Mouse (Mus musculus) thymus, postnatal 14 days (tissue): Measurements from ENCODE around the gene Twf2.
"Not testable (repeated sequence)": the region's sequence is repeated elsewhere in the genome, so short reads cannot be mapped to it uniquely, and the experiment has no call there.

Source experiments
- DNase-seq: peaks from one replicate; pipeline ENCODE4 v3.0.0; 2021

The Twf2 gene

DNA sequence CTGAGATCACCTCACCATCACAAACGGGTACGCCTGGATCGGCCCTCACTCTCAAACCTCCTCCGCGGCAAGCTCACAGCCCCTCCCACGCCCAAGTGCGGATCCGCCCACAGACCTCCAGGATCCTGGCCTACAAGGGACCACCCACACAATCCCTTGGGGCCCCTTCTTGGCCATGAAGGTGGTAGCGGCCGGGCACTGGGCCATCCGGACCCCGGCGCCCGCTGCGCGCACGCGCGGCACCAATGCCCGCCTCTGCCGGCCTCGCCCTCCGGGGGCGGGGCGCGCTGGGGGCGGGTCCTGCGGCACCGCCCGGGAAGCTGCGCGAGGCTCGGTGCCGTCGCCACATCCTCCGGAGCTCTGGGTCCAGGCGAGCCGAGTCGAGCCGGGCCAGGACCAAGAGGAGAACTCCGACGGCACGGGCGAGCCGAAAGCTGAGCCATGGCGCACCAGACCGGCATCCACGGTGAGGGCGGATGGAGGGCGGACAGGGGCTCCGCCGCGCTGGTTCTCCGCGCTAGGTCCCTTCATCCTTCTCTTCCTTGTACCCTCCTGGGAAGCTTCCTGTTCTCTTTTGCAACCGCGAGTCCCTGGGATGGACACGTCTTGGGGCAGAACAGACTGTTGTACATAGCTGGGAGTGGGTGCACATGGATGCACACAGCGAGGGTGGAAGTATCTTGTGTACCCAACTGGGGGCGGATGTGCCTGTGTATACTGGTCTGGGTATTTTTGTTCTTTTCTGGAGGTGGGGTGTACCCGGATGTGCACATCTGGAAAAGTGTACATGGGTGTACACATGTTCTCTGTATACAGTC is at the start of gene Twf2:
Gene Twf2 (plus strand): TSS at position 290 of the 818 bp plus-strand sequence.
- DNase-seq = peak; percentile 89

DNA sequence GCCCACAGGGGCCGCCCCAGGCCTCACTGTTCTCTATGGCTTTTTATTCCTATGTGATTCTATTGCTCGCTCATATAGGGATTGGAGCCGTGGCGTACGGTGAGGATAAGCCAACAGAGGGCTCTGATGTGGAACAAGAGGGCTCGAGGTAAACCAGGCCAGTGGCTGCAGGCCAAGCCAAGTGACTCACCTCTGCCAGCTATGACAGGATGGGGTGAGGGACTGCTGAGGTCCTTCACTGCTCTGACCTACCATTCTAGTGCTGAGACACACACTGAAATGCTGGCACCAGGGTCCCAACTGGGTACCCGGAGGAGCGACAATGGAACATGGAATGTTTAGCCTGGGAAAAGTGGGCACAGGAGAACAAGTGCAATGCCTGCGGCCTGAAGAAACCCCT is 48.8 kb upstream of the Twf2 start:
- no peak for DNase-seq

DNA sequence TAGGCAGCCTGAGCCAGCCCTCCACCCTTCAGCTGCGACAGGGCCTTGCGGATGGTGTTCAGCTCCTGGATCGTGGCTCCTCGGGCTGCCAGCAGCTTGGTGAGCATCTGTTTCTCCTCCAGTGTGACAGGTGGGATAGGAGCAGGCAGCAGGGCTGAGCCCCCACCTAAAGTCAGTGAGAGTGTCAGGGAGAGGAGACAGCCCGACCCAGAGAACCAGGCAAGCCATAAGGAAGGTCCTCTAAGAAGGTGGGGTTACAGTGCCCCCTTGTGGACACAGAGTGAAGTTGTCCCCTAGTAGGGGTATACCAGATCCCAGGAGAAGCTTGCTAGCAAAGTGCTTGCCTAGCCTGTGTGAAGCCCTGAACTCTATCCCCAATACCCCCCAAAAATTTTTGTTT is 46.5 kb upstream of the Twf2 start:
- DNase-seq = peak; percentile 67

DNA sequence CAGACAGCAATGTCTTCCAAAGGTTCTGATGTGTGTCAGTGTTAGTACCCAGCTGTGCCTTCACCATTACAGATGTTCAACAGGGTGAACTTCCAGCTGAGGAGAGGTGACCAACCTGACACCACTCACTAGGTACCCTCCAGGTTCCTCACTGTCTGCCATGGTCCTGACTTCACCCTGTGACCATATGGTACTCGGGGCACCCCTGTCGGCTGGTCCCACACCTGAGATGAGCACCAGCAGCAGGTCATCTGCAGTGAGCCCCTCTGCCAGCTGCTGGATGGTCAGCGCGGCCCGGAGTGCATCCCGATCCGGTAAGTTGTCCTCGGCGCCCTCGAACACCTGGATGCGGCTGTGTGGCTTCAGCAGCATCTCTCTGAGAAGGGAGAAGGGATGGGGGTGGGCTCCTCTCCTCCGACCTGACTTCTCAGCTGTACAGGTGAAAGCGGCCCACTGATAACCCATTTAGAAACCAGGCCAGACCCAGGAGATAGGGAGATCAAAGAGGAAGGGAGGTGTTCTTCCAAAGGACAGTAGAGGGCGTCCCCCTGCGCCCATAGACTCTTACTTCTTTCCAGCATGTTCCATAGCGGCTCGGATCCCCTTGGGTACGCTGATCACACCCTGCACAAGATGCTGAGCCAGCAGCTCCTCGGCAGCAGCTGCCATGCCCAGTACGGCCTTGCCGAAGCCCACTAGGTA is 45.8 kb upstream of the Twf2 start:
- no peak for DNase-seq

DNA sequence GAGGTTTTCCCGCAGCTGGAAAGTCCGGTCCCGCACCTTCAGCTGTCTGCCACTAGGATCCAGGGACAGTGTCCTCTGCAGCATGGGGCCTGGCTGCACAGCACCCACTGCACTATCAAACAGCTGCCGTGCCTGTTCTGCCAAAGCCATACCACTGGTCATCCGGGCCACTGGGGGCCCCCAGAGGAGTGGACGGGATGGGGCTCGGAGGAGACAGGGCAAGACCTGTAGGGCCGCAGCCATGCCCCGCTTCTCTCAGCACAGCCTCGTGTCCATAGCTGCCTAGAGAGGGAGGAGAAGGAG is 45.3 kb upstream of the Twf2 start:
- no peak for DNase-seq

DNA sequence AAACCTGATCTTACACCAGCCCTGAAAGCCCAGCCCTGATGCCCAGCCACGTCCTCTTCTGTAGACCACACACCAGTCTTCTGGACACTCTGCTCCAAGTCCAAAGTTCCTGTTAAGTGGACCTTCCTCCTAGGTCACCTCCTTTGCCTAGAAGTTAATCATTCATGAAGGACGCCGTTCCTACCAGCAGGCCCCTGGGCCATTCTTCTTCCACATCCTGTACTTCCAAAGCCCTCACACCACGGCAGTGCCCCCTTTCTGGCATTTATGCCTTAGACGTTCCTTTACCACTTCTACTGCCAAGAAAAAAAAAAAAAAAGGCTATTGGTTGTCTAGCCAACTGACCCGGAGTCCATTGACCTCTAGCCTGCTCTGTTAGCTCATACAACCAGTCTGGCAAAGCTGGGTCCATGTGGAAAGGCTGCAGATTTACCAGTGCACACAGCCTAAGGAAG is 44.8 kb upstream of the Twf2 start, which contains the start of gene Glyctk:
Gene Glyctk (minus strand): TSS at position 102 of the 455 bp plus-strand sequence.
- DNase-seq = no peak

DNA sequence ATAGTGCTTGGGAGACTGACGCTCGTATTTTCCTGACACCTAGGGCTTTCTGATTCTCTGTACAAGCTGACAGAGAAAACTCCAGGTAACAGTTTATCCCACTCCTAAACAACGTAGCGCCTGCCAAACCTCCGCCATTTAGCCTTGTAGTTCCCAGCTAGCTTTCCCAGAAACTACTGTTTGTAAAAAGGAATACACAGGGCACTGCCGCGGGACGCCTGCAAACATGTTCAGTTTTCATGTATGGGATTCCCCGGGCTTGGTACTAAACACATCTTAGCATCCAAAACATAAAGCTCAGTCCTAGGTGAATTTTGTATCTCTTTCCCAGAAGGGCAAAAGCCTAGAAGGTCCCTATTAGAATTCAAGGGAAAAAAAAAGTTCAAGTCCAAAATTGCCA is 43.7 kb upstream of the Twf2 start:
- no peak for DNase-seq

DNA sequence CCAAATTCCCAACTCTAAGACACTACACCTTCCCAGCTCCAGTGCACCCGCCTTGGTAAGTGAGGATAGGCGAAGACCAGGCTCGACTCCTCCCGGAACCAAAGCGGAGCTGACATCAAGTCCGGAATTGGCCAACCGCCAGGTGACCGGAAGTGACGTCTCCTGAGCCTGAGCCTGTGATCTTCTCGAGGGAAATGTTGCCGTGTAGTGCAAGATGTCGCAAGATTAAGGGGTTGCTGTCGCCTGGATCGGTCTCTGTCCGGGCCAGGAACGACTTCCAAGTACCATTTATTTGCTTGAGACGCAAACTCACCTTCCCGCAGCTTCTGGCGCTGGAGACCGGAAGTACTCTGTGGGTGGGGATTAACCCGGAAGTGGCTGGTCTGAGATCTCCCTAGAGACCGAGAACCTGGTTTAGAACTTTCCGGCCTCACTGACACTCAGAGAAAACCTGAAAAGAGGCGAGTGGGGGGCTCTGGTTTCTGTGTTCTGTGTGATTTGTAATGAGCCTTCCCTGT is 43.1 kb upstream of the Twf2 start:
- peak; percentile 80 for DNase-seq

DNA sequence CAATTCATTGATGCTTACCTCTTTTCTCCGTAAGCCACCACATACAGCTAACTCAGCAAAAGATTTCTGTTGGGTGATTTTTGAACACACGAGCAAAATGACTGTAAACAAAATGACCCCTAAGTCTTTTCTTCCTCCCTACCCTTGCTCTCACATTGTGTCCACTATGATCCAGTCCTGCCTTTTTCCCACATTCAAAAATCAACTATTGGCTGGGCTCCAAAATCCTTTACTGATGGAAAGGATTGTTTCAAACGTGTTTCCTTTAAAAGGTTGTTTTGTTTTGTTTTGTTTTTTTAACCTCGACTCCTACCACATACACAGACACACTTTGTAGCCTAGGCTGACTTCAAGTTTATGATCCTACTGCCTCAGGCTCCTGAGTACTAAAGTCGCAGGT is 42.5 kb upstream of the Twf2 start:
- no peak for DNase-seq

DNA sequence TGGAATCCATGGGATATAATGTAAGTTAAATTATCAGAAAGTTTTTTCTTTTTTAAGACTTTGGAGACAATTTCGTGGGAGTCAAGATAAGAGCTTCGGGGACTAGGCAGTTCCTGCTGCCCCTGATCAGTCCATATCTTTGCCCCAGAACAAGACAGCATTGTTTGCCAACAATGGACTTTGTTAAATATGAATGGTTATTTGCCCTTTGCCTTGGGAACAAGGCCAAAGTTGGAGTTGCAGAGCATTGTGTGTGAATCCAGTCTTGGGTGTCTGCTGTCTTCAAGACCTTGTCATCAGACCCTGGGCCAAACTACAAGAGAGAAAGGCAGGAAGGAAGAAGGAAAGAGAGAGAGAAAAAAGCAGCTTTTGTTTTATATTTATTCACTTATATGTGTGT is 36.2 kb upstream of the Twf2 start:
- DNase-seq = no peak

DNA sequence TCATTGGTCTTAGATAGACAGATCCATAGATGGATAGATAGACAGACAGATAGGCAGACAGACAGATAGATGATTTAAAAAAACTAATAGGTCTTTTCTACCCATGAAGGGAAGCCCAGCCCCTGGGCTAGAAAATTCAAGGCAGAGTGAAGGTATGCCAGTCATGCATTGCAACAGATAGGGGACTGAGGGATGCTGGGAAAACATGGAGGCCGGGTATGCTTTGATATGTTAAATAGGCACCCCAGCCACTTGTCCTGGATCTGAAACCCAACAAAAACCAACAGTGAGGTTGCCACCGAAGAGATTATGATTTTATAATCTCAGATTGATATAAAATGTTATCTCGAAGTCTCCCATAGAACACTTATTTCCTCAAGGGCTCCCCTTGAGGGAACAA is 35.7 kb upstream of the Twf2 start:
- DNase-seq = no peak

DNA sequence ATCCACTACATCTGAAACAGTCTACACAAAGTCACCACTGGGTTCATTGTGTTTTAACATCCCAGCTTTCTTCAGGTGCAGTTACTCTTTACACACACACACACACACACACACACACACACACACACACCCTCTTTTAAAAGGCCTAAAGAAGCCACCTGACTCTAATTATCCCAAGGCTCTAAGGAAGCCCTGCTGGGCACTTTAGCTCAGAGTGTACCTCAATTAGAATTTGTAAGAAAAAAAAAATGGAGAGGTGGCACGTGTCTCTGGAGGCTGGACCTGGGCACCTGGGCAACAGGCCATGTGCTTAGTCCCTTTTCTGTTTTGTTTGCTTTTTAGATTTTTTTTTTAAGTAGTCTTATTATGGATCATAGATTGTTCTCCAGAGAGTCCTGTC is 35.2 kb upstream of the Twf2 start:
- no peak for DNase-seq

DNA sequence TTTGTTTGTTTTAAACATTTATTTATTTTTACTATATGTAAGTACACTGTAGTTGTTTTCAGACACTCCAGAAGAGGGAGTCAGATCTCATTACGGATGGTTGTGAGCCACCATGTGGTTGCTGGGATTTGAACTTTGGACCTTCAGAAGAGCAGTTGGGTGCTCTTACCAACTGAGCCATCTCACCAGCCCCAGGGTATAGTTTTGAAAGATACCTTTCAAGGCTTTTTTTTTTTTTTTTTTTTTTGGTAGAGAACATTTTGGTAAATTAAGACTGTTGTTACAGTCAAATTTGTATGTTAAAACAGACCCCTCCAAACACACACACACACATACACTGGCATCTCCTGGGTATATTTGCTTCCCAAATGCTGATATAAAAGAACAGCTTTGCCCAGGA is 33.9 kb upstream of the Twf2 start:
- not testable (repeated sequence) for DNase-seq

DNA sequence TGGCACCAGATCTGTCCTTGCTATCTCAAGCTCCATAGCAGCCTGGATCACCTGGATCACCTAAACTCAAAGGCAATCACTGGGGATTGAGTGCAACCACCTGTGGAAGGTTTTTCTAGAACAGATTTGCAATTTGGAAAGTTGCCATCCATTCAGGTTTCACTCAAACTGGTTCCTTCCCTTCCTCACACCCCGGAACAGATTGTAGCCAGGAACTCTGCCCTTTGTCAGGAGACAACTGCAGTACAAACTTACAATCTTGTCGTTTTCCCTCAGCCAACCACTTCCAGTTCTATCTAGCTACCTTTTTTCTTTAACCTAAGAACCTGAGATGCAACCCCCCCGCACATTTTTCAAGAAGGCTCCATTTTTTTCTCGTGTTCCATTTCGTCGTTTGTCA is 33.0 kb upstream of the Twf2 start:
- no peak for DNase-seq

DNA sequence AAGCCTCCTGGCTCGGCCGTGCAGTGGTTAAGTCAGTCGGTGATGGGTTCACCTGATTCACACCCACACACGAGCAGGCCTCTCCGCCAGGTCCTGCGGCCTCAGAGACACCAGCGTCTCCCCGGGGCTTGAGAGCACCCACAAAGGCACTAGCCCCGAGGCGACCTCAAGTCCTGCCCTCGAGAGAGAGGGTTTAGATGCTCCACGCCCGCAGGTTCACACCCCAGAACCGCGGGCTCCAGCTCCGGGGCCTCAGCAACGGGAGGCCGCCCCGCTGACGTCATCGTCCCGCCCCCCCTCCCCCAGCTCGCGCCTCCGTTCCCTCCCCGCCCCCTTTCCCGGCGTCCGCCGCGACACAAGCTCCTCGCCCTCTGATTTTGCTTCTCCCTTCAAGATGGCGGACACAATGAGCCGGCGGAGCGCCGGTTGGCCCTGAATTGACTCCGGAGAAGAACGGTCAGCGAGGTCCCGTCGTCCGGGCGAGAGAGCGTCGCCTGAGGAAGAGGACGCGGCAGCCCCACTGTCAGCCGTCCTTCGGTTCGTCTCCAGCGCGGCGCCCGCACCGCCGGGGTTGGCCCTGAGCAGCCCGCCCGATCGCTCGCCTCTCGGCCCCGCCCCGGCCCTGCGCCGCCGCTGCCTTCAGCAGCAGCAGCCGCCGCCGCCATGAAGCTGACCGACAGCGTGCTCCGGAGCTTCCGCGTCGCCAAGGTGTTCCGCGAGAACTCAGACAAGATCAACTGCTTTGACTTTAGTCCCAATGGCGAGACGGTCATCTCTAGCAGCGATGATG is 32.2 kb upstream of the Twf2 start, which contains the start of gene Wdr82:
Gene Wdr82 (plus strand): TSS at position 373 of the 790 bp plus-strand sequence.
- DNase-seq = peak; percentile 93

DNA sequence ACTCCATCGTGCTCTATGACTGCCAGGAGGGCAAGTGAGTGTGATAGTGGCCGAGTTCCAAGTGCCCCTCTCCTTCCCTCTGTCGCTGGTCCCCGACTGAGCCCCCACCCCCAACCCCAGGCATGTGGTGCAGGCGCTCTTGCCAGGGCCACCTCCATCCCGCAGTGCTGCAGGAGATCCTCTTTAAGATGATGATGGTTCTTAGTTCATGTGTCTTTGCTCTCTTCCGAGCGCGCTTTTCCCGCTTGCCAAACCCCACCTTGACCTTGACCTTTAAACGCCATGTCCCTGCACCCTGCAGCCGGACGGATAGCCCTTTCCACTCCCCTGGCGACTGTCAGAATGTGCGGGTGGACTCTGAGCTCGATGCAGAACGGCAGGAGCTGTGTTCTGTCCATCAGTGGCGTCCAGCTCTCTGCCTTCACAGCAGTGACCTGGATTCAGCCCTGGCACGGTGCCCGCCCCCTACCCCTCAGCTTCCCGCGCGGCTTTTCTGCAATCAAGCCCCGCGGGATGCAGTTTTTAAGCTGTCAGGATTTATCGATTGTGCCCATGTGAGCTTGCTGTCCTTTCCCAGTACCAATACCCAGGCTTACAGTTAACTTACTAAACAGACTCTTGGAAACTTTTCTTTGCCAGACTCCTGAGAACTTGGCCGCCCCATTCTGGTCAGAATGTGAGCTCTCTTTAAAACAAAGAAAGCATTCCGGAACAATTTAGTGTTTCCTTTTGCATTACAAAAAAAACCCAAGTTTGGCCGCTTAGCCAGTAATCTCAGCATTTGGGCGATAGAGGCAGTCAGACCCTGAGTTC is 31.4 kb upstream of the Twf2 start:
- DNase-seq = peak; percentile 50

DNA sequence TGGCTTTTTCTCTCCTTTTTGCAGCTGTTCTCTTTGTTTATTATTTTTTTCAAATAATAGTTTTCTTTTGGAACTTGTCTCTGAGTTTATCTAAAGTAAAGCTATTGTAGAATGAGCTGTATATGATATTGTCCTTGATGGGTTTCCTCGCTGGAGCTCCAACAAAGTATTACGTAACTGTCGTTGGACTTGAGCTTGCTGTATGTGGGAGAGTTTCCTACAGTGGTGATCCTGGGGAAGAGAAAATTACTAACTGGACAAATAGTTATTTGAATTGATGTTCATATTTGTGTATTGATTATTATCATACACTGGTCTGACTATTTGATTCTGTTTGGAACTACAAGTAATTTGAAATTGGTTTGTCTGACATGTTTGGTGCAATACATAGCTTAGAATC is 30.4 kb upstream of the Twf2 start:
- no peak for DNase-seq

DNA sequence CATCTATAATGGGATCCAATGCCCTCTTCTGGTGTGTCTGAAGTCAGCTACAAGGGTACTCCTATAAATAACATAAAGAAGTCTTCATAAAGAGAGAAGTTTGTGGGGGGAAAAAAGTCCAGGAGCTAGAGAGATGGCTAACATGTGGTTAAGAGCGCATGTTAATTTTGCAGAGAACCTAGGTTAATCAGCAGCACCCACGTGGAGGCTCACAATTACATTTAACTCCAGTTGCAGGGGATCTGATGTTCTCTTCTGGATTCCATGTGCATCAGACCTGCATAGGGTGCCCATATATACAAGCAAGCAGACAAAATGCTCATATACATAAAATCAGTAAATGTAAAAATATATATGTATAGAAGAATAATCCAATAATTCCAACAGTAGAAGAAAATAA is 29.5 kb upstream of the Twf2 start:
- DNase-seq = no peak

DNA sequence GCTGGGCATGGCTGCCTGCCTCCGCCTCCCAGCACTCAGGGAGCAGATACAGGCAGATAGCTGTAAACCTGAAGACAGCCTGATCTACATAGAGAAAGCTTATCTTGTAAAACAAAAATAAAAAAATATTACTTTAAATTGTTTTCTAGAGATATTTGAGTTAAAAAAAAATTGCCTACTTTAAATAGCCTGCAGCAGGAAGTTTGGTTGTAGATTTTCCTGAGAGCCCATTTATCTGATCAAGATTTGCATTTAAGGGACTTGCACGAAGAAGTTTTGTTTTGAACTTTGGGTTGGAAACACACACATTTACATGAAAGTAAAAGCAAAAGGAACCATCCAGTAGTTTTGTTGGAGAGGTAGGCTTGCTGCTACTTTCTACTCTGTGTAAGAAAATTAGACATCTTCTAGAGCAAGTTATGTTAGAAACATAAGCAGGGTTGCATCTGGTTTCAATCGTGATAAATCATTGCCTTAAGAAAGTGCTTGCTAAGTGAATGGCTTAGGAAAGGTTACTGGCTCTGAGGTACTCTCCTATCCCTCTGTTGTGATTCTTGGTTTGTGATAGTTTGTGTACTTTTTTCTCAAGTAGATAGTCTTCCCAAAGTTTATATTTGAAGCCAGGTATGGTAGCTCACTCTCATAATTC is 27.2 kb upstream of the Twf2 start:
- DNase-seq = no peak

DNA sequence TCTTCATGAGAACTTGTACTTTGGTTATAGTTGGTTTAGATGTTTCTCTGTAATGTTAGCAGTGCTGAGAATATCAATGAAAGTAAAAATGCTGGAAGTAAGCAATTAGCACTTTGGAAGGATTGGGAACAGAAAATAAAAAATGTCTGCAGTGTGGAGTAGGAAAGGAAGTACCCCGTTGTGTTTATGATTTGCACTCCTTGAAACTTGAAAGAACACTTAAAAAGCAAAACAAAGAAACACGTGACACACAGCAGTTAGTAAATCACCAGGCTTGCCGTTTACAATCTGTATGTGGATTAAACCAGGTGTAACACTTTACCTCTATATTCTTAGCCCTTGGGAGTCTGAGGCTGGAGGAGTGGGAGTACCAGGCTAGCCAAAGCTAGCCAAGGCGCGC is 26.1 kb upstream of the Twf2 start:
- DNase-seq = no peak

DNA sequence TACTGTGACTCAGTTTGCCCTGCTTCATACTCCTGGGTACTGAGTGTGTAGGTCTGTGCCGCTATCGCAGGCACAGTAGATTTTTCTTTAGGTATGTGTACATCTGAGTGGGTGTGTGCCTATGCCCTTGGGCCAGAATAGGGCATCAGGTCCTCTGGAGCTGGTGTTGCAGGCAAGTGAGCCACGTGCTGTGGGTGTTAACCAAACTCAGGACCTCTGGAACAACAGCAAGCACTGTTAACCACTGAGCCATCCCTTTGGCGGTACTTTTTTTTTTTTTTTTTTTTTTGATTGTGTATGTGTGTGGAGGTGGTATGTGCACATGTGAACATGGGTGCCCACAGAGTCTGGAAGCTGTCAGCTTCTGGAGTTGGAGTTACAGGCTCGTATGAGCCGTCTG is 25.1 kb upstream of the Twf2 start:
- no peak for DNase-seq

DNA sequence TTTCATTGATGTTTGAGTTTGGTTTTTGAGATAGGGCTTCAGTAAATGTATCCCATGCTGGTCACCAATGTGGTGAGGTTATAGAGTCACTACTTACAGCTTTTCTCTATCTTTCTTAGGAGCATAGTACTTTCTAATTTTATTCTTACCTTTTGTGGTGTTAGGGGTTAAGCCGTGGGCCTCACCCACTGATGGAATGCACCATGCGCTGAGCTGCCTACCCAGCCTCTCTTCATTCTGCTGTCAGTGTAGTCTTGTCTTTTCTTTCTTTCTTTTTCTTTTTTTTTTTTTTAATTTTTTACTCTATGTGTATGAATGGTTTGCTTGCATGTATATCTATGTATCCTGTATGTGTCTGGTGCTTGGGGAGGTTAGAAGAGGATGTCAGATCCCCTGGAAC is 23.5 kb upstream of the Twf2 start:
- no peak for DNase-seq
